Mouse (Mus musculus): Measurements from ENCODE around the gene Dbx1.

Gene Dbx1

DNA sequence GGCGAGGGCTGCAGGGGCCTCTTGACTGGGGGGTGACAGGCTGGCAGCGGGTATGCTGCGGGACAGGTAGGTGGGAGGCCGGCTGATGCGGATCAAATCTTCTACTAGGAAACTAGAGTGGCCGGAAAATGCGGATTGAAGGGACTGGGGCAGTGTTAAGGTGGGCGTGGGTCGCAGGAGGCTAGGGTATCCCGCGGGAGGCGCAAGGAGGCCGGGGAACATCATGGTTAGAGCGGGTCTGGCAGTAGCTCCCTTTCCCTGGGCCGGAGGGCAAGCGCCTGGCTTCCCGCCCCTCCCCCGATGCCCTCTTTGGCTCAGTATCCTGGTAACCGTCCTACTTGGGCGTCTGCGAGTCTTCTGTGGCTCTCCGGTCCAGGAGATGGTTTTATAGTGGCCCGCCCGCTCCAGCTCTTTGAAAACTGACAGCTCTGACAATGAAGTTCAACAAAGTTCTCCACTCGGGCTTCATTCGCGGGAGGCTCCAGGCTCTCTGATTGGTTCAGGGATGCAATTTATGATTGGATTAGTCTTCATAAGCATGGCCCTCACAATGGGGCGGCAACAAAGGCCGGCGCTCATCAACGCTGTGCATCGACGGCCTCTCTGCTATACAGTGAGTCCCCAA lies at the start of gene Dbx1:
Dbx1 (minus strand) TSS at position 359 of the 625 bp plus-strand sequence.
- no peaks in the 10 kb centered on the region for H3K9me3 ChIP-seq (ENCODE audit: low read length)
- no peaks in the 10 kb centered on the region for H3K36me3 ChIP-seq (ENCODE audit: insufficient read depth, low read length)
- no peak for TF ChIP-seq NANOG (IDR thresholded peaks at IDR 0.05; ENCODE audit: borderline replicate concordance, low read length)
- TF ChIP-seq POU5F1 (IDR thresholded peaks at IDR 0.05; ENCODE audit: borderline replicate concordance, low read length) = no peak
- H3K4me3 ChIP-seq (replicated peaks; ENCODE audit: low read length) = peak within 1 kb of the TSS; percentile 45
- peaks cover 79% of the 10 kb centered on the region for H3K4me1 ChIP-seq (replicated peaks; ENCODE audit: low read depth, low read length)
- H3K27me3 ChIP-seq (ENCODE audit: insufficient read depth, low read length) = peaks cover 94% of the 10 kb centered on the region

- H3K27me3 ChIP-seq (ENCODE audit: insufficient read depth, low read length) = peaks cover 45% of the 10 kb centered on the region
- H3K36me3 ChIP-seq (ENCODE audit: insufficient read depth, low read length) = no peaks in the 10 kb centered on the region
- no peaks in the 10 kb centered on the region for H3K9me3 ChIP-seq (ENCODE audit: low read length)
- H3K4me3 ChIP-seq (replicated peaks; ENCODE audit: low read length) = peak overlapping the region; percentile 32; the same call in 1 of the 2 replicates
- peaks cover 40% of the 10 kb centered on the region for H3K4me1 ChIP-seq (replicated peaks; ENCODE audit: low read depth, low read length)
- TF ChIP-seq POU5F1 (IDR thresholded peaks at IDR 0.05; ENCODE audit: borderline replicate concordance, low read length) (no peak), NANOG (IDR thresholded peaks at IDR 0.05; ENCODE audit: borderline replicate concordance, low read length) (no peak), CTCF (conservative IDR thresholded peaks at IDR 0.05; ENCODE audit: low read length) (no peak)
These were observed 42.3 kb upstream of the Dbx1 start for GRCm38 (mm10) chr7:49678826-49679377.

DNA sequence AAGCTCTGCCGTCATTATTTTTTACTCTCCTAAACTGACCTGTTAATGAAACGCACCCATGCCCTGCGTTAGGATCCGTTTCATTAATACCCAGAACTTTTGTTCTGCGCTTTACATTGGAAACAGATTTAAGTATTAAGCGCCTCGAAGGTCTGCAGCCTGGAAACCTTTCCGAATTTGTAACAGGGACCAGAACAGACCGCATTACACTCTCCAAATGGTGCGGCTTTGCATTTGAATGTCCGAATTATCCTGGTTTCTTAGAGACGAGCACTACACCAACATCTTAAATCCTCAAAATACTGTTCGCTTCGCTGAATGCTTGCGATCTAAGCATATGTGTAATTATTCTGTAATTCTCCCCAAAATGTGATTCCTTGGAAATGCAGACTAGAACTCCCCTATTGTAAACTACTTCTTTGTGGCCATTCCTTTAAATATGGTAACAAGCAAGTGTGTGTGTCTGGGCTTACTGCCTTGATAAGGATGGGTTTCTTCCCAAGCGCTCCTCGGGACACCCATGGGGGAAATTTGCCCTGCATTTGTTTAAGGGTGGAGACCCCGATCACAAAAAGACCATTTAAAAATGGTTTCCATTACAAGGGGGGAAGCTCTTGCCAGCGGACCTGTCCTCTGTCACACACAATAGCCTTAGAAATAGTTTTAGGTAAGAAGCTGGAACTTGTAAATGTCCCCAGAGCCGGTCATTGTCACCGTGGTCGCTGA lies 41.6 kb upstream of the Dbx1 start:
- Histone ChIP-seq H3K4me3 (replicated peaks; ENCODE audit: low read length) (peak overlapping the region; percentile 32; the same call in 1 of the 2 replicates), H3K9me3 (ENCODE audit: low read length) (no peaks in the 10 kb centered on the region), H3K27me3 (ENCODE audit: insufficient read depth, low read length) (peaks cover 45% of the 10 kb centered on the region), H3K36me3 (ENCODE audit: insufficient read depth, low read length) (no peaks in the 10 kb centered on the region), H3K4me1 (replicated peaks; ENCODE audit: low read depth, low read length) (peaks cover 38% of the 10 kb centered on the region)
- TF ChIP-seq POU5F1 (IDR thresholded peaks at IDR 0.05; ENCODE audit: borderline replicate concordance, low read length) (no peak), NANOG (IDR thresholded peaks at IDR 0.05; ENCODE audit: borderline replicate concordance, low read length) (no peak), CTCF (conservative IDR thresholded peaks at IDR 0.05; ENCODE audit: low read length) (no peak)

GRCm38 (mm10) chr7:49677166-49677565 lies 40.5 kb upstream of the Dbx1 start:
- Histone ChIP-seq H3K9me3 (ENCODE audit: low read length) (no peaks in the 10 kb centered on the region), H3K4me1 (replicated peaks; ENCODE audit: low read depth, low read length) (peaks cover 38% of the 10 kb centered on the region), H3K36me3 (ENCODE audit: insufficient read depth, low read length) (no peaks in the 10 kb centered on the region), H3K27me3 (ENCODE audit: insufficient read depth, low read length) (peaks cover 42% of the 10 kb centered on the region), H3K4me3 (replicated peaks; ENCODE audit: low read length) (no peak overlapping the region)
- no peak for TF ChIP-seq CTCF (conservative IDR thresholded peaks at IDR 0.05; ENCODE audit: low read length)
- TF ChIP-seq NANOG (IDR thresholded peaks at IDR 0.05; ENCODE audit: borderline replicate concordance, low read length) = no peak

DNA sequence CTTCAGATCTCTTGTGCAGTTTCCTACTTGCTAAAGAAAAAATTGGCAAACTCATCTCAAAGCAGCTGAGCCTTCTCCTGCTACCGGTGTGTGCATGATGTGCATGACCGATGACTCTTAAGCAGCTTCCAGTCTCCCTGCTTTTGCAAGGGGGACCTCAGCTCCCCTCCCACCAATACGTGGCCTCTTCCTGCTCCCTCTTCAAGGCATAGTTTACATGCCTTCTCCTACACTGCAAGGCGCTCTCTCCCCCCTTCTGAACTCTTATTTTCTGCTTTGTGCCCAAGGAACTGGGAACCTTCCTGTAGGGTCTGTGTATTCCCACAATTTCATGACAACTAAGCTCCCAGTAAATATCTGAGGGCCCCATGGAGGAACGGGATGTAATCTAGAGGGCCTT lies 40.0 kb upstream of the Dbx1 start:
- H3K9me3 ChIP-seq (ENCODE audit: low read length) = no peaks in the 10 kb centered on the region
- TF ChIP-seq NANOG (IDR thresholded peaks at IDR 0.05; ENCODE audit: borderline replicate concordance, low read length) (no peak), CTCF (conservative IDR thresholded peaks at IDR 0.05; ENCODE audit: low read length) (no peak), POU5F1 (IDR thresholded peaks at IDR 0.05; ENCODE audit: borderline replicate concordance, low read length) (no peak)
- H3K36me3 ChIP-seq (ENCODE audit: insufficient read depth, low read length) = no peaks in the 10 kb centered on the region
- H3K4me1 ChIP-seq (replicated peaks; ENCODE audit: low read depth, low read length) = peaks cover 38% of the 10 kb centered on the region
- peaks cover 38% of the 10 kb centered on the region for H3K27me3 ChIP-seq (ENCODE audit: insufficient read depth, low read length)
- H3K4me3 ChIP-seq (replicated peaks; ENCODE audit: low read length) = no peak overlapping the region

DNA sequence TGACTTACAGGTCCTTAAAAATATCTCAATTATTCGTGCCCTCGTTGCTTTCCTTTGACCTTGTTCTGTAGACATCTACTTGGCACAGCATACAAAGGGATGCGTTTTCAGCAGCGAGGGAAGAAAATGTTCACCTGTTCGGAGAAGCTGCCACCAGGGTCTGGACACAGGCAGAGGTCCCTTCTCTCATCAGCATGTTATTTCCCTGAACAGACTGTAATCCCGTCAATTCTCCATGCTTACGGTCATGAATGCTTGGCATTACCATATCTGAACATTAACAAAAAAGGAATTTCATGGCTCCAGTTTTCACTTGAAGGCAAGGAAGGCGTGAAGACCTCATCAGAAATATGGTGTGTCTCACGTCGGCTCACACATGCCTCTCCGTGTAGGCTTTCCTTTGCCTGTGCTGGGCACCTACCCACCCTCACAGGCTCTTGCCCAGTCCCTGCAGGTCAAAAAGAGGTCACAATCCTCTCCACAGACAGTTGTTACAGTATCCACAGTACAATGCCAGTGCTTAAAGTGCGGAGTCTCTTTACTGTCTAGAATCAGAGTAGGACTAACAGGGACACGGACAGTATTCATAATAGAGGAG lies 31.7 kb upstream of the Dbx1 start:
- TF ChIP-seq NANOG (IDR thresholded peaks at IDR 0.05; ENCODE audit: borderline replicate concordance, low read length) = no peak
- TF ChIP-seq CTCF (conservative IDR thresholded peaks at IDR 0.05; ENCODE audit: low read length) = no peak
- no peak for TF ChIP-seq POU5F1 (IDR thresholded peaks at IDR 0.05; ENCODE audit: borderline replicate concordance, low read length)

GRCm38 (mm10) chr7:49663575-49663974 lies 26.9 kb upstream of the Dbx1 start:
- Histone ChIP-seq H3K9me3 (ENCODE audit: low read length) (peaks cover 5% of the 10 kb centered on the region; the same call in 1 of the 2 replicates), H3K4me1 (replicated peaks; ENCODE audit: low read depth, low read length) (peaks cover 16% of the 10 kb centered on the region), H3K27me3 (ENCODE audit: insufficient read depth, low read length) (peaks cover 36% of the 10 kb centered on the region), H3K4me3 (replicated peaks; ENCODE audit: low read length) (no peak overlapping the region), H3K36me3 (ENCODE audit: insufficient read depth, low read length) (no peaks in the 10 kb centered on the region)
- TF ChIP-seq NANOG (IDR thresholded peaks at IDR 0.05; ENCODE audit: borderline replicate concordance, low read length) (no peak), POU5F1 (IDR thresholded peaks at IDR 0.05; ENCODE audit: borderline replicate concordance, low read length) (no peak), CTCF (conservative IDR thresholded peaks at IDR 0.05; ENCODE audit: low read length) (no peak)

More for the DNA sequence above, 31.7 kb upstream of the Dbx1 start:
- Histone ChIP-seq H3K9me3 (ENCODE audit: low read length) (peaks cover 24% of the 10 kb centered on the region), H3K4me3 (replicated peaks; ENCODE audit: low read length) (no peak overlapping the region), H3K36me3 (ENCODE audit: insufficient read depth, low read length) (no peaks in the 10 kb centered on the region), H3K4me1 (replicated peaks; ENCODE audit: low read depth, low read length) (no peaks in the 10 kb centered on the region), H3K27me3 (ENCODE audit: insufficient read depth, low read length) (peaks cover 6% of the 10 kb centered on the region)

- H3K36me3 ChIP-seq (ENCODE audit: insufficient read depth, low read length) = no peaks in the 10 kb centered on the region
- H3K4me1 ChIP-seq (replicated peaks; ENCODE audit: low read depth, low read length) = peaks cover 16% of the 10 kb centered on the region
- TF ChIP-seq NANOG (IDR thresholded peaks at IDR 0.05; ENCODE audit: borderline replicate concordance, low read length) = no peak
- TF ChIP-seq POU5F1 (IDR thresholded peaks at IDR 0.05; ENCODE audit: borderline replicate concordance, low read length) = no peak
- no peak for TF ChIP-seq CTCF (conservative IDR thresholded peaks at IDR 0.05; ENCODE audit: low read length)
- 0 out of 2 replicates have a peak, but pooled peaks cover 5% of the 10 kb centered on the region for H3K9me3 ChIP-seq (ENCODE audit: low read length)
- H3K27me3 ChIP-seq (ENCODE audit: insufficient read depth, low read length) = peaks cover 36% of the 10 kb centered on the region
- H3K4me3 ChIP-seq (replicated peaks; ENCODE audit: low read length) = peak overlapping the region; percentile 50; the same call in 1 of the 2 replicates
These were observed 25.9 kb upstream of the Dbx1 start for GRCm38 (mm10) chr7:49662492-49663026.

All from E14TG2a.4 (cell line).